Mouse (Mus musculus) ovary, adult 18-20 months (tissue): ENCODE data around the gene Ttc41.

Experiments used
- DNase-seq: peaks from one replicate; pipeline ENCODE4 v3.0.0; 2022; ENCODE audit warnings: low spot score, mixed read lengths

Gene Ttc41

GRCm38 (mm10) chr10:86784126-86784675 lies 78.6 kb downstream of the Ttc41 start:
- no peak for DNase-seq

- DNase-seq = no peak
Observed at GRCm38 (mm10) chr10:86785396-86785795, 79.8 kb downstream of the Ttc41 start.

GRCm38 (mm10) chr10:86786083-86786482 lies 80.5 kb downstream of the Ttc41 start:
- DNase-seq = no peak

GRCm38 (mm10) chr10:86788193-86788592 lies 82.6 kb downstream of the Ttc41 start:
- DNase-seq = no peak

GRCm38 (mm10) chr10:86789146-86789672 lies 83.6 kb downstream of the Ttc41 start:
- no peak for DNase-seq

- no peak for DNase-seq
Observed at GRCm38 (mm10) chr10:86791507-86792184, 86.0 kb downstream of the Ttc41 start.

GRCm38 (mm10) chr10:86793509-86793951 lies 87.9 kb downstream of the Ttc41 start:
- DNase-seq = peak; percentile 56

GRCm38 (mm10) chr10:86794196-86794595 lies 88.6 kb downstream of the Ttc41 start:
- DNase-seq = no peak

- DNase-seq = no peak
Observed at GRCm38 (mm10) chr10:86794794-86795535, 89.4 kb downstream of the Ttc41 start.

- DNase-seq = no peak
Observed at GRCm38 (mm10) chr10:86796073-86796741, 90.6 kb downstream of the Ttc41 start.

GRCm38 (mm10) chr10:86807362-86807761 lies 101.8 kb downstream of the Ttc41 start:
- no peak for DNase-seq

- no peak for DNase-seq
Observed at GRCm38 (mm10) chr10:86808013-86808758, 102.6 kb downstream of the Ttc41 start.

GRCm38 (mm10) chr10:86810000-86810399 lies 104.4 kb downstream of the Ttc41 start:
- DNase-seq = no peak

GRCm38 (mm10) chr10:86810612-86811011 lies 105.0 kb downstream of the Ttc41 start:
- no peak for DNase-seq

GRCm38 (mm10) chr10:86814292-86815131 lies 108.9 kb downstream of the Ttc41 start:
- DNase-seq = peak; percentile 83

GRCm38 (mm10) chr10:86815133-86815532 lies 109.5 kb downstream of the Ttc41 start:
- DNase-seq = no peak

- DNase-seq = no peak
Observed at GRCm38 (mm10) chr10:86819649-86820165, 114.1 kb downstream of the Ttc41 start.

GRCm38 (mm10) chr10:86821014-86821413 lies 115.4 kb downstream of the Ttc41 start:
- DNase-seq = no peak

GRCm38 (mm10) chr10:86824093-86824492 lies 118.5 kb downstream of the Ttc41 start:
- no peak for DNase-seq

- DNase-seq = no peak
Observed at GRCm38 (mm10) chr10:86824871-86825270, 119.3 kb downstream of the Ttc41 start.
